Mouse (Mus musculus): ENCODE measurements around the gene Pbld1. TPM values are rescaled to one million over a fixed set of nuclear protein-coding genes. Genes with fewer than 3 reads are reported as not detected.

Pbld1 gene
- polyA plus RNA-seq, 1 experiment from 2014 or later: 2.6 TPM

GRCm38 (mm10) chr10:63113027-63113604, 53.2 kb downstream of the Pbld1 start:
- ATAC-seq: 0 out of 2 replicates have a peak, but pooled peaks have one; percentile 43

DNA sequence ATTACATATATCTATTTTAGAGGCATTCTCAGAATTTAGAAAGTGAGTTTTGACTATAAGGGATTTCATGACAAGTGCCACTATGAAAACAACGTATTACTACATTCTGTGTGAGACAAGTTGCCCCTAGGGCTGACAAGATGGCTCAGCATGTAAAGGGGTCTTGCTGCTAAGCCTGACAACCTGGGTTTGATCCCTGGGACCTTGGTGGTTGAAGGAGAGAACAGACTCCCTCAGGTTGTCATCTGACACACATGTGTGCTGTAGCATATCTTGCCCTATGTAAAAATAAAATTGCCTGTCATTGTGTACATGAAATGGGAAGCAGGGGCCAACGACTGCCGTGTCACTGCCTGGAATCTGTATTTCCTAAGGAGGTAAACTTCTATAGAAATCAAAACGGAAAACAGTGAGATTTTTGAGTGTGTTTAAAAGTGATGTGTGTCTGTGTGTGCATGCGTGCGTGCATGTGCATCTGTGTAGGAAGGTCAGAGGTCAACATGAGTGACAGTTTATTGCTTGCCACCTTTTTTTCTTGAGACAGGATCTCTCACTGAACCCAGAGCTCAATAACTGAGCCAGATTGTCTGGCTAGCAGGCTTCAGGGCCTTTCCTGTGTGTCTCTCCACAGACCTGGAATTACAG, 53.9 kb downstream of the Pbld1 start:
- Histone ChIP-seq H3K27me3 (replicated peaks) (no peaks in the 10 kb centered on the region), H3K4me3 (replicated peaks) (no peak overlapping the region), H3K27ac (no peak overlapping the region), H3K4me1 (replicated peaks) (no peaks in the 10 kb centered on the region), H3K9ac (no peak overlapping the region), H3K9me3 (no peaks in the 10 kb centered on the region), H3K36me3 (no peaks in the 10 kb centered on the region), H3K4me2 (replicated peaks) (no peak overlapping the region)
- no peak for ATAC-seq
- WGBS: 88% methylated on average over 6 of the region's 6 CpGs

More at GRCm38 (mm10) chr10:63113027-63113604, 53.2 kb downstream of the Pbld1 start:
- Histone ChIP-seq H3K4me2 (replicated peaks) (no peak overlapping the region), H3K4me1 (replicated peaks) (no peaks in the 10 kb centered on the region), H3K4me3 (replicated peaks) (no peak overlapping the region), H3K27ac (no peak overlapping the region), H3K9ac (no peak overlapping the region), H3K9me3 (no peaks in the 10 kb centered on the region), H3K27me3 (replicated peaks) (no peaks in the 10 kb centered on the region), H3K36me3 (no peaks in the 10 kb centered on the region)
- 55% methylated on average over 5 of the region's 5 CpGs for WGBS

GRCm38 (mm10) chr10:63115881-63116280, 55.9 kb downstream of the Pbld1 start:
- Histone ChIP-seq H3K9ac (no peak overlapping the region), H3K27ac (no peak overlapping the region), H3K36me3 (no peaks in the 10 kb centered on the region), H3K4me3 (replicated peaks) (no peak overlapping the region), H3K4me1 (replicated peaks) (no peaks in the 10 kb centered on the region), H3K9me3 (no peaks in the 10 kb centered on the region), H3K27me3 (replicated peaks) (no peaks in the 10 kb centered on the region), H3K4me2 (replicated peaks) (no peak overlapping the region)
- WGBS: 85% methylated on average over 15 of the region's 15 CpGs
- no peak for ATAC-seq

DNA sequence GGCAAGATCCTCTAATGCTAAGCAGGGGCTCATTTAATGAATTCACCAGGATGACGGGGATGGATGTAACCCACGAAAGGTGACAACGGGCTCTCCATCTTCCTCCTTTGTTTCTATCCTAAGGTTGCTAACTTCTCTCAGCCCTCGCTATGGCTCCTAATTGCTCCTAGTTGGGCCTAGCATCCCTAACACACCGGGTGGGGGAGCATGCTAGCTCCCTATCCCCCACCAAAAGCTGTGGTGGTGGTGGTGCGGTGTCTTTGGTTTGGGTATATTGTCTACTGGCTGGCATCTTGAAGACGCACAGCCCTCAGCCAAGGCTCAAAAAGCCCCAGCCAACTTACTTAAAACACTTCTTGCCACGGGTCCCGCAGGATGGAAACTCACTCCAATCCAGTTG, 56.4 kb downstream of the Pbld1 start:
- Histone ChIP-seq H3K4me3 (replicated peaks) (no peak overlapping the region), H3K36me3 (no peaks in the 10 kb centered on the region), H3K27me3 (replicated peaks) (no peaks in the 10 kb centered on the region), H3K4me1 (replicated peaks) (no peaks in the 10 kb centered on the region), H3K27ac (no peak overlapping the region), H3K9ac (no peak overlapping the region), H3K4me2 (replicated peaks) (no peak overlapping the region), H3K9me3 (no peaks in the 10 kb centered on the region)
- WGBS: 94% methylated on average over 9 of the region's 9 CpGs
- ATAC-seq: no peak

DNA sequence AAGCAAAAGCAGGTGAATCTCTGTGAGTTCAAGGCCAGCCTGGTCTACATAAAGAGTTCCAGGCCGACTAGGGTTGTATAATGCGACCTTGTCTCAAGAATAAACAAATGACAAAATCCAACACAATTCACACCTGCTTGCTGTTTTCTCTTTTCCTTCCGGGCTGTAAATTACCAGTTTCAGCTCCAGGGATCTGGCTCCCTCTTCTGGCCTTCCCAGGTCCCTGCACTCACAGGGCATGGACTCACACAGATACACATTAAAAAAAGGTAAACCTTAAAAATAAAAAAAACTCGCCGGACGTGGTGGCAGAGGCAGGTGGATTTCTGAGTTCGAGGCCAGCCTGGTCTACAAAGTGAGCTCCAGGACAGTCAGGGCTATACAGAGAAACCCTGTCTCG, 57.6 kb downstream of the Pbld1 start:
- 92% methylated on average over 8 of the region's 8 CpGs for WGBS
- H3K27me3 ChIP-seq (replicated peaks): no peaks in the 10 kb centered on the region
- no peak overlapping the region for H3K27ac ChIP-seq
- no peak overlapping the region for H3K9ac ChIP-seq
- no peak overlapping the region for H3K4me2 ChIP-seq (replicated peaks)
- ATAC-seq: no peak
- no peaks in the 10 kb centered on the region for H3K36me3 ChIP-seq
- no peaks in the 10 kb centered on the region for H3K9me3 ChIP-seq
- no peak overlapping the region for H3K4me3 ChIP-seq (replicated peaks)
- H3K4me1 ChIP-seq (replicated peaks): no peaks in the 10 kb centered on the region

DNA sequence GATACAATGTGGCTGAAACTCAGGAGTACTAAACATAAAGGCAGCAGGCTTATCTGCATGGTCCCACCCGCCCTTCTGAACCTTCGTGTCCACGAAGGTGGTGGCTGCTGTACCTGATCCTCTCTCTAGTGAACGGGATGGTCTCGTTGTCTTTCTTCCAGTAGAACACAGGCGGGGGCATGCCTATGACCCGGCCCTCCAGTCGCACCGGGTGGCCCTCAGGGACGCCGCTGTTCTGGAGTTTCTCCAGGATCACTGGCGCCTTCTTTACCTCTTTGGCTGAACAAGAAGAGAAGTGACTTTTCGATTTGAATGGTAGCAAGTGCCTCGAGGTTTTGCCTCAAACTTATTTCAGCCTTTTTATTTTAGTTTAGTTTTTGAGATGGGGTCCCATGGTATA, 60.0 kb downstream of the Pbld1 start:
- Histone ChIP-seq H3K9ac (no peak overlapping the region), H3K36me3 (no peaks in the 10 kb centered on the region), H3K4me3 (replicated peaks) (no peak overlapping the region), H3K27me3 (replicated peaks) (no peaks in the 10 kb centered on the region), H3K4me2 (replicated peaks) (no peak overlapping the region), H3K9me3 (no peaks in the 10 kb centered on the region), H3K27ac (no peak overlapping the region), H3K4me1 (replicated peaks) (no peaks in the 10 kb centered on the region)
- no peak for ATAC-seq
- WGBS: 75% methylated on average over 14 of the region's 14 CpGs

- 85% methylated on average over 14 of the region's 14 CpGs for whole genome bisulfite sequencing
- H3K27me3 ChIP-seq (replicated peaks): no peaks in the 10 kb centered on the region
- H3K27ac ChIP-seq: no peak overlapping the region
- H3K9me3 ChIP-seq: no peaks in the 10 kb centered on the region
- no peak overlapping the region for H3K4me3 ChIP-seq (replicated peaks)
- H3K9ac ChIP-seq: no peak overlapping the region
- ATAC-seq: peak; percentile 34; the same call in 1 of the 2 replicates
- no peaks in the 10 kb centered on the region for H3K36me3 ChIP-seq
- H3K4me2 ChIP-seq (replicated peaks): no peak overlapping the region
- H3K4me1 ChIP-seq (replicated peaks): no peaks in the 10 kb centered on the region
Observed at GRCm38 (mm10) chr10:63121961-63122360, 62.0 kb downstream of the Pbld1 start.

- Histone ChIP-seq H3K4me2 (replicated peaks) (no peak overlapping the region), H3K27ac (no peak overlapping the region), H3K9ac (no peak overlapping the region), H3K27me3 (replicated peaks) (no peaks in the 10 kb centered on the region), H3K9me3 (no peaks in the 10 kb centered on the region), H3K4me1 (replicated peaks) (no peaks in the 10 kb centered on the region), H3K36me3 (no peaks in the 10 kb centered on the region), H3K4me3 (replicated peaks) (no peak overlapping the region)
- ATAC-seq: peak; percentile 88
- 38% methylated on average over 8 of the region's 8 CpGs for WGBS
Observed at GRCm38 (mm10) chr10:63122516-63122915, 62.6 kb downstream of the Pbld1 start.

DNA sequence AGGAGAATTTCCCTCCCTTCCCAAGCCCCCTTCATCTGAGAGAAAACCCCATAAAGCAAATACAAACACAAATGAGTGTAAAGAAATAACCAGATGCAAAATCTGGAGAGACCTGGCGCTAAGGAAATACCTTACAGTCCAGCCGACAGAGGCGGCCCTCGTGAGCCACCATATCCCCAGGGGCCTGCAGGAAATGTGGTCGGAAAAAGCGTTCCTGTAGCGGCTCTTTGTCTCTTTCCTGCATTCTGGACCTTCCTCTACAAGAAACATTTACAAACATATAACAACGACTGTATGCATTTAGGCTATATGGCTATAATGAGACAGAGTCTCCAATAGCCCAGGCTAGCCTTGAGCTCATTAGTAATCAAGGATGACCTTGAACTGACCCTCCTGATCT, 63.2 kb downstream of the Pbld1 start:
- Histone ChIP-seq H3K4me2 (replicated peaks) (no peak overlapping the region), H3K4me1 (replicated peaks) (no peaks in the 10 kb centered on the region), H3K27me3 (replicated peaks) (no peaks in the 10 kb centered on the region), H3K4me3 (replicated peaks) (no peak overlapping the region), H3K9me3 (no peaks in the 10 kb centered on the region), H3K36me3 (no peaks in the 10 kb centered on the region), H3K27ac (no peak overlapping the region), H3K9ac (no peak overlapping the region)
- 79% methylated on average over 8 of the region's 8 CpGs for WGBS
- ATAC-seq: no peak

- Histone ChIP-seq H3K27ac (no peak overlapping the region), H3K9ac (no peak overlapping the region), H3K36me3 (no peaks in the 10 kb centered on the region), H3K9me3 (no peaks in the 10 kb centered on the region), H3K4me3 (replicated peaks) (no peak overlapping the region), H3K4me1 (replicated peaks) (no peaks in the 10 kb centered on the region), H3K27me3 (replicated peaks) (no peaks in the 10 kb centered on the region), H3K4me2 (replicated peaks) (no peak overlapping the region)
- 94% methylated on average over 10 of the region's 10 CpGs for WGBS
- no peak for ATAC-seq
Observed at GRCm38 (mm10) chr10:63124016-63124415, 64.1 kb downstream of the Pbld1 start.

- Histone ChIP-seq H3K4me3 (replicated peaks) (no peak overlapping the region), H3K27ac (no peak overlapping the region), H3K9ac (no peak overlapping the region), H3K4me2 (replicated peaks) (no peak overlapping the region), H3K27me3 (replicated peaks) (no peaks in the 10 kb centered on the region), H3K4me1 (replicated peaks) (no peaks in the 10 kb centered on the region), H3K9me3 (no peaks in the 10 kb centered on the region), H3K36me3 (no peaks in the 10 kb centered on the region)
- no peak for ATAC-seq
- 39% methylated on average over 11 of the region's 11 CpGs for WGBS
Observed at GRCm38 (mm10) chr10:63125343-63125742, 65.4 kb downstream of the Pbld1 start.

DNA sequence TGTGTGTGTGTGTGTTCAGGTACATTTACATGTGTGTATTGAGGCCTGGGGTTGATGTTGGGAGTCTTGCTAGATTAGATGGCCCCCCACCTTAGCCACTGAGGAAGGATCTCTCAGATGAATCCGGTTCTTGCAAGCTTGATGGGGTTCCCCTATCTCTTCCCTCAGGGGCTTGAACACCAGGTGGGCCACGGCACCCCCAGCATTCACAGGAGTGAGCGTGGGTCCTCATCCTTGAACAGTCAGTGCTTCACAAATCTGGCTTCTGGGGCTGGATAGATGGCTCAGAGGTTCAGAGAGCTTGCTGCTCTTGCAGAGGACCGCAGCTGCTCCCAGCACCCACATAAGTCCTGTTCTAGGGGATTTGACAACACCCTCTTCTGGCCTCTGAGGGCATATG, 66.2 kb downstream of the Pbld1 start:
- no peak for ATAC-seq
- H3K27me3 ChIP-seq (replicated peaks): no peaks in the 10 kb centered on the region
- no peaks in the 10 kb centered on the region for H3K4me1 ChIP-seq (replicated peaks)
- H3K9me3 ChIP-seq: no peaks in the 10 kb centered on the region
- no peak overlapping the region for H3K27ac ChIP-seq
- H3K4me2 ChIP-seq (replicated peaks): no peak overlapping the region
- H3K4me3 ChIP-seq (replicated peaks): no peak overlapping the region
- H3K36me3 ChIP-seq: no peaks in the 10 kb centered on the region
- no peak overlapping the region for H3K9ac ChIP-seq
- WGBS: 79% methylated on average over 4 of the region's 4 CpGs

GRCm38 (mm10) chr10:63127156-63127555, 67.2 kb downstream of the Pbld1 start:
- Histone ChIP-seq H3K9me3 (no peaks in the 10 kb centered on the region), H3K4me2 (replicated peaks) (no peak overlapping the region), H3K4me3 (replicated peaks) (no peak overlapping the region), H3K27me3 (replicated peaks) (no peaks in the 10 kb centered on the region), H3K36me3 (no peaks in the 10 kb centered on the region), H3K9ac (no peak overlapping the region), H3K4me1 (replicated peaks) (no peaks in the 10 kb centered on the region), H3K27ac (no peak overlapping the region)
- 88% methylated on average over 6 of the region's 6 CpGs for WGBS
- ATAC-seq: no peak
